Mouse (Mus musculus) monocyte, adult 2 months (primary cell): ENCODE data around the gene Stk32c.

ENCODE experiments used
- DNase-seq, 2 experiments: peaks; one replicate each; pipeline ENCODE4 v3.0.0; 2022; ENCODE audit warnings: low spot score in 2 of 2, low read depth in 1 of 2

Stk32c gene

DNA sequence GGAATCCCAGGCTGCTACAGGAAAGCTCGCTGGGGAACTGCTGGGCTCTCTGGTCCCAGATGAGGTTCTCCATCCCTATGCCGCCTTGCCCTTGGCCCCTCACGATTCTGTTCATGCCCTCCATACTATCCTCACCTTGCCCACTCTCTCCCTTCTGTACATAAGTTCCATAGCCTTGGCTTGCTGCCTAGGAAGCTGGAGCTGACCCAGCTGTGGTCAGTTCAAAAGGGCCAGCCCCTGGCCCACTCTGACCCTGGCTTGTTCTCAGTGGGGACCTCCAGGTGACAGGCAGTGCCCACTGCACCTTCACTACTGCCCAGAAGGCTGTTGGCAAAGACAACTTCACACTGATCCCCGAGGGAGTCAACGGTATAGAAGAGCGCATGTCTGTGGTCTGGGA lies 116.7 kb downstream of the Stk32c start:
- no peak for DNase-seq

DNA sequence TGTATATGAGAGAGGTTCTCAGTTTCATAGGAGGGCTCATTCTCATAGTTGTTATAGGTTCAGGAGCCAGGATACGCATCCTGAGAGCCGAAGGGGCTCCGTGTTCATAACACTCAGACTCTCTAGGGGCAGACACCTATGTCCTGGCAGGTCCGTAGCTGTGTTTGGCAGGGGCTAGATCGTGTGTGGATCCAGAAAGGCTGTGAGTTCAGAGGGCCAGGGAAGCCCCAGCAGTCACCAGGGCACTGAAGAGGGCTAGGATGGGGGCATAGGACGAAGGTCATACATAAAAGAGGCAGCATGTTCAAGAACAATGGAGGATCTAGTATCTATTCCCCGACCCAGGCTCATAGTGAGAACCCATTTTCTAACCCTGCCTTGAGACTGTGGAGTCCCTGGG lies 117.8 kb downstream of the Stk32c start:
- no peak for DNase-seq

DNA sequence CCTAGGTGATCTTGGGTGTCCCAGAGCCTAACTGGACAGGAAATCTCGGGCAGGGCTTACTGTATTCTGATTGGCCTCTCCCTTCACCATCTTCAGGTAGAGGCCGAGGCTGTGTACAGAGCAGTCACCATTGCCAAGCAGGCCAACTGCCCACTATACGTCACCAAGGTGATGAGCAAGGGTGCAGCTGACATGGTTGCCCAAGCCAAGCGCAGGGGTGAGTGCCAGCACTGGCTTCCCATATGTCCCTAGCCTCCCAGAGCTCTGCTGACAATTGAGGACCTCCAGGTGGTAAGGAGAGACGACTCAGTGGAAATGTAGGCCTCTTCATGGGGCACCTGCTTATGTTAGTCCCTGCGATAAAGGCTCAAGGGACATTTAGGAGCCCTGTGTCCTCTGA lies 118.3 kb downstream of the Stk32c start:
- no peak for DNase-seq

DNA sequence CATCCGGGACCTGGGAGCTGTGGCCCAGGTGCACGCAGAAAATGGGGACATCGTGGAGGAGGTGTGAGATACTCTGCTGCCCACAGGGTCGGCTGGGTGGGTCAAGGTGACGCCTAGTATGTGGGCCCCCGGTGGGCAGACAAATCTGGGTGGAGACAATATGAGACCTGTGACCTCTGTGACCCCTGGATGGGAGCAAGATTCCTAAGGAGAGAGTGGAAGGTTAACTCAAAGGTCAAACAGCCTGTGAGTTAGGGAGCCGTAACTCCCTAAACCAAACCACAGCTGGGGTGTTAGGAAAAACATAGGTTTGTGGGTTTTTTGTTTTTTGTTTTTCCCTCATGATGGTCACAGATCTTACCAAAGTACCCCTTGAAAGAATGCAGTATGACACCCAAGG lies 119.3 kb downstream of the Stk32c start:
- no peak for DNase-seq

DNA sequence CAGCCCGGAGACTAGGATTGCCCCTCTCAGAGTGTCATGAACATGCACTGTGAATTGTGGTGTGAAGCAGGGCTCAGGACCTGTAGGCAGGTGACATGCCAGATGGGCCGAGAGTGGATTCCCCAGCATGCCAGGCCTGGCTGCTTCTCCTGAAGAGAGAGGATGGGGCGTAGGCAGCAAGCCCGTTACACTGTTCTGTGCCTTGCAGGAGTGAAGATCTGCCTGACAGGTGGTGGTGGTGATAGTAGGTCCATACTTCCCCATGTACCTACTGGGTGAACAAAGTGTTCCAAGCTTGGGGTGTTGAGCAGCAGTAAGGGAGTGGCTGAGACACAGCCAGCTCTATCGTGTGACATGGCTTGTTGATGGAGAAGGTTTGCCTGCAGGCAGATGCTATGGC lies 120.0 kb downstream of the Stk32c start:
- DNase-seq: no peak

DNA sequence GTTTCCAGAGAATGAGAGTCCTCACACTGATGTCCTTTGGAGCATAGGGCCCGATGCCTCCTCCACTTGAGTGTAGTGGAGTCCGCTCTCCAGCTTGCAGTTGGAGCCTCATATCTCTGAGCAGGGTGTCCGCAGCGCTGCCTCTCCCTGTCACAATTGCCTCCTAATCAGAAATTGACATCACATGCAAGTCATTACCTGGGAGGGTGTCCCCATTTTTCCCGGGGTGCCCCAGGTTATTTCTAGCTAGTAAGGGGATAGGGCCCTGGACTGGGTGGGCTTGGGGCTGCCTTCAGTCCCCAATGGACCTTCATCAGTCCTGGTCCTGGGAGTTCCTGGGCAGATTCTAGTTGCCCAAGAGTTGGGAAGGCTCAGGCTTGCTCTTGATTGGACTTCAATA lies 120.4 kb downstream of the Stk32c start:
- DNase-seq: no peak

DNA sequence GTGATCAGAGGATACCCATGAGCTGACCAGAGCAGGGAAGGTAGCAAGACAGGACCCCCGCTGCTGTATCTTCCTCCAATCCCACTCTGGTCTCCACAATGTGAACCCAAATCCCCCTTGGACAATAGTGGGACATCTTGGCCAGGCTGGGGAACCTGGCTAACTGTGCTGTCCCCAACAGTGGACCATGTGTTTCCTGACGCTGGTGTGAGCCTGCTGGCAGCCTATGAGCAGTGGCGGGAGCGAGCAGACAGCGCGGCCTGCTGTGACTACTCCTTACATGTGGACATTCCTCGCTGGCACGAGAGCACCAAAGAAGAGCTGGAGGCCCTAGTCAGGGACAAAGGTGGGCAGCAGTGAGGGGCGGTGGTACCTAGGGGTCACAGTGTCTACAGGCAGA lies 121.4 kb downstream of the Stk32c start:
- no peak for DNase-seq

DNA sequence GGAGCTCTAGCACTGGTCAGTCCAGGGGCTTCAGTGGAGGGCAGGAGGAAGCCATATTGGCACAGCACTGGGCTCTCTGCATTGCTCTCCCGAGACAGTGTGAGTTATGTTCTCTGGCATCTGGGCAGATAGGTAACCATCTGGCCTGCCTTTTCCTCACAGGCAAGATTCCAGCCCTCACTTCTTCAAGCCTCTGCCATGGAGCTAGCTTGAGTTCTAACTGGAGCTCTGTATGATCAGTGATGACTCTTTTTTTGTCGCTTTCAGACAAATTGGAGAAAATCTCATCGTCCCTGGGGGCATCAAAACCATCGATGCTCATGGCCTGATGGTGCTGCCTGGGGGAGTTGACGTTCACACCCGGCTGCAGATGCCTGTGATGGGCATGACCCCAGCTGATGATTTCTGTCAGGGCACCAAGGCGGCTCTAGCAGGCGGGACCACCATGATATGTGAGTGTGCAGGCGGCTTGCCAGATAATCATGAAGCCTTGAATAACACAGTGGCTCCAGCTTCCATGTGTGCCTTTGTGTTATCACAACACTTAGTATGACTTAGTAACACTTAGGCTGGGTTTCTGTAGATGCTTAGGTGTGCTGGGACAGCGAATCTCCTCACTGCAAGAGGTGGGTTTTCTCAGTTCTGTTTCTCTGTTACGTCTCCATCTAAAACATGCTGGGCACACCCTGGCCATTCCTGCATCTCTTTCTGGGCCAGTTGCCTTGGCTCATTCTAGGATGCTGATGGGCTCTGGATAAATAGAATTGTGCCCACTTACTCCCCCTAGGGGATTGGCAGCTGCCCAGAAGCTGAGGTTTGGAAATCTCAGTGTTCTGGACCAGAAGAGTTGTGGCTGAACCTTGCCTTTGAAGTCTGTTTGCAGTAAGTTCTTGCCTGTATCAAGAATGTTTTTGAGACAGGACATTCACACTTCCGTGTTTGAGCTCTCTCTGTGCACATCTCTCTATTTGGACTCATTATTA lies 122.9 kb downstream of the Stk32c start:
- no peak for DNase-seq

DNA sequence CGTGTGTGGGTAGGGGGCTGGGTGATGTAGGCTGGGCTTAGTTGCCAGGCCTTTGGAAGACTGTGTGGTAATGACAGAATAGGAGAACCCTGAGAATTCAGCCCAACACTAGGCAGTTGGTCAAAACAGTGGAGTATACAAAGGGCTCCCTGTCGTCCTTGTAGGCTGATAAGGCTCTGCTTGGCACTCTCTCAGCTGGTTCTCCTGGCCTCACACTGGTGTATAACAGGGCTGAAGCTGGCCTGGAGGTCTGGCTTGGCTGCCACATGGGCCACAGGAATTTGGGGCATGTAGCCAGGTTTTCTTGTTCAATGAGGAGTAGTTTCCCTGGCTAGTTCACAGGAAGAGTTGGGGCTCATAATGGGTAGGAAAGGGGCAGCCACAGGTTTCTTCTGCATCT lies 125.3 kb downstream of the Stk32c start:
- DNase-seq: no peak

DNA sequence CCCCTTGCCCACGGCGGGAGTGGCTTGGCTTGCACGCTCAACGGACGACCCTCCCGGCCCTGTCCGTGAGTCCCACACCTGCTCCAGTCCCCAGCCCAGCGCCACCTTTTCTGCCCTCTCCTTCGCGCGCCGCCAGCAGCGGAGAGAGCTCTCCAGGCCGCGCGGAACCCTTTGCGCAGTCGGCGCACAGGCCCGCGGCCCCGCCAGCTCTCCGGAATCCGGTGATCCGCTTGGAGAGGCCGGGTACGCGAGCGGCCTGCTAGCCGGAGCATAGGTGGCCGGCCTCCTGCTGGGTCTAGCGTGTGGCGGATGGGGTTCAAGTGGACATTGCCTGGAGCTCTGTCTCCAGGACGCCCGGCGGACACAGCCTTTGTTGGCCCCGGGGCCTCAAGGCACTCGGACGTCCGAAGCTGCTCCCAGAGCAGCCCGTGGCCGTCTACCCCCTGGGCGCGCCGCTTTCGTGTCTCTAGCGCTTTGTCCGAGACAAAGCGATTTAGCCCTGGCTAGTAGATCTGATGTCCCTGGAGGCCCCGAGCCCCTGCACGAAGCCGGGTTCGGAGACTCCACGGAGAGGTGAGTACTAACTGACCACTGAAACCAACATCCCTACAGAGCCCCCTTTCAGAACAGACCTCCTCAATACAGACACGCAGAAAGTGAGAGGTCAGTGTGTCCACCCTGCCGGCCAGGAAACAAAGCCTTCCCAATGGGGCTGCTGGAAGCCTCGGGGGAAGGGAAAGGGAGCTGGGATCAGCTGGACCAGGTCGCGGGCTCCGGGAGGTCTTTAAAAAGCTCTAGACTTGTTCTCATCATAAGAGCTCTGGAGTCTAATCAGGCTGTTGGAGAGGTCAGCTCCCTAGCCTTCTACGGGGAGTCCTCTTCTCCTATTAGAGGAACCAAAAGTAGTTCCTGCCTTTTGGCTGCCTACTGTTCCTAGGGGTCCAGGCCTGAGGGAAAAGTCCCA lies 126.6 kb downstream of the Stk32c start:
- DNase-seq: no peak

DNA sequence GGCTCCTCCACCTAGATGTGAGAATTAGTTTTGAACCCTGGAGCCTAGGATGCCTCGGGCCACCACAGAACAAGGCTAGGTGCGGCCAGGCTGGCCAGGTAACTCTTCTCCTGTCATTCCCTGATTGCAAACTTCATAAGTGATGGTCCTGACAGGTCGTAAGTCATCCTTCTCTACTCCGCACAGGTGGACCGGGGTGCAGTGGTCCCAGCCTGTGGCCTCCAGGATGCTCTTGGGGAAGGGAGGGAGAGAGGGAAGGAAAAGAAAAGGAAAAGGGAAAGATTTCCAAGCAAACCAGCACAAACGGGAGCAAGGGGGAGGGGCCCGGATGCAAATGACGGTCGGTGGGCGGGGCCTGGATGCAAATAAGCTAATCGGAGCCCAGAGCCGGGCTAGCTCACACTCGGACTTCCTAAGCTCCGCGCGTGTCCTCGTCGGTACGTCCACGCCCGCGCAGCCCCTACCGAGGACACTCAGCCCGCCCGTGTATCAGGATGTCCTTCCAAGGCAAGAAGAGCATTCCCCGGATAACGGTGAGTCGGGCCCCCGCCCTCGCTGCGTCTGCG lies 127.4 kb downstream of the Stk32c start, which contains the start of gene Dpysl4:
Gene Dpysl4 (plus strand): TSS at position 373 of the 566 bp plus-strand sequence.
- DNase-seq: no peak

DNA sequence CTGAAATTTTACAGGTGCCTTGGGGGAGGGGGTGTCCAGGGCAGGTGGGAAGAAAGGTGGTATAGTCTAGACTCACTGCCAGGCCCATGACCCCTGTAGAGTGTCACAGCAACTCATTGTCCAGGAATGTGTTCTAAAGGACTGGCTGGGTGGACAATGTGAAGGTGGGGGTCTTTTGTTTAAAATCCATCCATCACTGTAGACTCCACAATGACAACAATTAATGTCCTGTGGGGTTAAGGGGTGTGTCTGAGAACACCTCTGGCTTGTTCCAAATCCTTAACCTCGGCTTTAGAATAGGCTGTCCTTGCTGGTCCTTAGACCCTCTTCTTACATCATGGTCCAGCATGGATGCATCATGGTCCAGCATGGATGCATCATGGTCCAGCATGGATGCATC lies 128.8 kb downstream of the Stk32c start:
- DNase-seq: no peak

DNA sequence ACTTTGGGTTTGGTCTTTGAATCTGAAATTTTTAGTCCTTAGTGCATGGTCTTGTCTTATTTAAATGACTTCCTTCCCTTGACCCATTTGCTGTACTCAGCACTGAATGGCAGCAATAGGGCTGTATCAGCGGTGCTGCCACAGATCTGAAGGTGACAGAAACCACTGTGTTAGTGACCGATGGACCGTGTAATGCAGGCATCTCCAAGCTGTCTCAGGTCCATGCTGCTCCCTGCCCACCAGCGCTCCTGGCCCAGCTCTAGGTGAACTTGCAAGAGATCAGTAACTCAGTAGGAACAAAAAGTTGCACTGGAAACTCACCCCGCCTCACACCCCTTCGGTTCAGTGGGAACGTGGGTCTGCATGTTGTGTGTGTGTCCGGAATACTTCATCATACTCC lies 130.8 kb downstream of the Stk32c start:
- DNase-seq: no peak

DNA sequence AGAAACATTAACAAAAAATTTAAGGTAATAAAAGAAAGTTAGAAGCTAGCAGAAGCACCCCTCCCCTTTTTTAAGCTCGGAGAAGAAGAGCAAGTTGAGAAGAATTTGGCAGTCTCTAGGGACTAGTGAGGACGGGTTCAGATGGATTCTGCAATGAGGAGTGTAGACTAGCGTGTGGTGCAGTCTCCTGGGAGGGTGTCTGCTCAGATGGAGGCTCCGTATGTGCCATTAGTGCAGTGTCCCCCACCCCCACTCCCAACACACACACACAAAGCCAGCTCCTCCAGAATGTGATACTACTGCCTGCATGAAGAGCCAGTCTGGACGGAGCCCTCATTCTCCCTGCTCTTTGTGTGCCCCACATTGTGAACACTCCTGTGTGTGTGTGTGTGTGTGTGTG lies 131.9 kb downstream of the Stk32c start:
- no peak for DNase-seq

DNA sequence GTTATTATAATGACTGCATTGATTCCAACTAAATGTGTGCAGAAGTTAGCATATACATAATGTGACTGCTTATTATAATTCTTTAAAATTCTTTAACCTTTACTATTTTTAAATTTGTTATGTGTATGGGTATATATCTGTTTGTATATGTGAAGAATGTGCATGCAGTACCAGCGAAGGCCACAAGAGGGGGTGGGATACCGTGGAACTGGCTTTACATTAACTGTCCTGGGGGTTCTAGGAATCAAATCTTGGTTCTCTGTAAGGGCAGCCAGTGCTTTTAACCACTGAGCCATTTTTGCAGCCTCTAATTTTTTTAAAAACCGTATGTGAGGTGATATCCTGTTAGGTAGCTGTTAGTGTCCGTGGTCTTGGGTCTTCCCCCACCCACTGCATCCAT lies 132.4 kb downstream of the Stk32c start:
- DNase-seq: no peak

DNA sequence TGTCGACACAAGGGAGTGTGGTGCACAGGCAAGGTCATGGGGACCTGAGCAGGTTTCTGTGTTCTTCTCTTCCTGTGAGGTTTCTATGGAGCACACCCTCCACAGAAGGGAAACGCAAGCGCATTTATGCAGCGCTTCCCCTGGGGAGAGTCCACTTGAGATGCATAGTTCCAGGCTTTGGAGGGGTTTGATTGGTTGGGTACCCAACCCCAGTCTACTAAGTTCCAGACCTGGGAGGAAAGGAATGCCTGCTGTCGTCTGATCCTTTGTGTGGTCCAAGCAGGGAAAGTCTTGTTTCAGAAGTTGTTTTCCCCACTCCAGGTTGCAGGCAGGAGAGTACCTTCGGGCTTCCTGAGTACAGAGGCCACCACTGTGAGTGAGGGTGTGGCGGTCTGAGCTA lies 134.0 kb downstream of the Stk32c start:
- DNase-seq: no peak

DNA sequence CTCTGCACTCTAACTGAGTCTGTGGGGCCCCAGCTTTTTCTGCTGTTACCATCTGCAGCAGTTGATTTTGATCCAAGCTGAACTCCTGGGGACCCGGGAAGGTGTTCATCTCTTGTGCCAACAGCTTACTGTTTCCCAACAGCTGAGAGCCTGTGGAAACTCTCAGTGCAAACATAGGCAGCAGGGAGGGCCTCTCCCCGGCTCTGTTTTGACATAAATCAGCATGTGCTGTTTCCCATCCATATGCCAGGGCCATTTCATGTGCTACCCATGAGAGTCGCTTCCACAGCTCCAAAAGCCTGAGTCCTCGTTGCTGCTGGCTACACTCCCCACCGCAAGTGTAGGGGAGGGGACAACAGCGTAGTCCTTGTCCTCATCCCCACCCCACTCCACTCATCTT lies 134.9 kb downstream of the Stk32c start:
- DNase-seq: no peak

DNA sequence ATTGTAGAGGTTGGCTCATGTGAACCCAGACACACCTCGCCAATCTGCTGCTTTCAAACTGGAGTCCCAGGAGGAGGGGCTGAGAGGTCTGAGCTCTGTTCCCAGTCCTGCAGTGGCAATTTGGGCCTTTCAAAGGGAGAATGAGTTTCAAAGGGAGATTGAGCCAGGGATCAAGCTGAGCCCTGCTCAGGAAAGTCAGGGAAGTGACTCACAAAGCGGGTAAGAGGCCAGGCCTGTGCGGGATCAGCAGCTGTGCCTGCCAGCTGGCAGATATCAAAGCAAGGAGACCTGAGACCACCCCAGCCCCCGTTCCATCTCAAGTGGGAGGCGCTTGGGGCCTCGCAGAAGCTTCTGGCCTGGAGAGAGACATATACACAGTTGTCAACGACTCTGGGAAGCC lies 135.8 kb downstream of the Stk32c start:
- DNase-seq: no peak

DNA sequence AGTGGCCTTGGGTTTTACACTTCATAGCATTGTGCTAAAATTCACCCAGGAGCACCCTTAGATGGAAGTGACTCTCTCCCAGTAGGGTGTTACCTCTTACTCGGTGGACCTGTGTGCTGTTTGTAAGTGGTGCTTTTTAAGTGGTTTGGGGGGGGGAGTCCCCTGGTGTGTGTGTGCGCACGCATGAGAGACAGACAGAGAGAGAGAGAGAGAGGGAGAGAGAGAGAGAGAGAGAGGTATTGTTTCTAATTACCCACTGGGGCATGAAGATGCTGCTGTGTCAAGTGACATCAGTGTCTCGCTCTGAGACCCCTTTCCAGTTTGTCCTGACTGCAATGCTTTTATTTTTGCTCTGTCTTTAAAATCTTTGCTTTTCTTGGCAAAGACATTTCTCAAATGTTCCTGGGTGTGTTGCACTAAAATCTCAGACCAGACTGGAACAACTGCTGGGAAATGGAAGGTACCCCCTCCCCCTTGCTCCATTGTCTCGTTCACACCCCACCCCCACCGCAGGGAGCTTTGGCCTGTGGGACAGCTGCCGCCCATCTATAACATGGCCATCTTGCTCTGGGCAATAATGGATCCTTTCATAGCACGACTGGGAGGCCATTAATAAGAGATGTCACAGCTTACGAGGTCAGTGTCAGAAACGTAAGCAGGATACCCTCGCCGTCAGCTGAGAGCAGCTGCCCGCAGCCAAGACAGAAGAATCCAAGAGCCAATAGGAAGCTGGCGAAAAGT lies 137.9 kb downstream of the Stk32c start:
- no peak for DNase-seq

DNA sequence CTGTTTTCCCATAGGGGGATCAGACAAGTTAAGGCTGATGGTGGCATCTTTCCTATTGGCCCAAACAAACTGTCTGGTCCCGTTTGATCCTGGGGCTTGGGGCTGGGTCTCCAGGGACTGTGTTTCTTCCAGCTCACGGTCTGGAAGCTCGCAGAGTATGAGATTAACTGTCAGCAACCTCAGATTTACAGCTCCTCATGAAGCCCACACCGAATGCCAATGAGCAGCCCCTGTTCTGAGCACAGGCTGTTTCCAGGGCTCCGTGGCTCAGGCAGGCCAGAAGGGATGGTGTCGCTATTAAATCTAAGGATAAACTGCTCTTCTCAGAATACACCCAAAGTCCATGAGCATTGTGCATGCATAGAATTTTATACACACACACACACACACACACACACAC lies 138.9 kb downstream of the Stk32c start:
- no peak for DNase-seq

DNA sequence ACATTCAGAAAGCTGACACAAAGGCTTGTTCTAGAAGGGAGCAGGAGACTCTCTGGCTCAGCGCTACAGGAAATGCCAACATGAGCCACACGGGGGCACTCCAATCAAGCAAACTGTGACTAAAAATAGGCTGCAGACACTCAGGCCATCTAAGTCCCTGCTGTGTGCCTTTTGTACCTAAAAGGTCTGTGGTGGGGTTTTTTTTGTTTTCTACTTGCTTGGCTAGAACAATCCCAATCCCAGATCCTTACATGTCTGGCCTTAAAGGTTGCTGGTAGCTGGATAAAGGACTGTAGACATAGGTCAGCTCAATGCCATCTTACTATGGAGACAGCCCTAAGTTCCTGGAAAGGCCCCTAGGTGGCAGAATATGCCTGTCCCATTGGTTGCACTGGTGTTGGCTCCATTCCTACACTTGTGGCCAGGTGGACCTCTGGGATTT lies 144.9 kb downstream of the Stk32c start:
- no peak for DNase-seq
